Mouse (Mus musculus) midbrain, embryonic 11.5 days (tissue): Measurements from ENCODE around the gene Pafah1b3. TPM values are rescaled to one million over a fixed set of nuclear protein-coding genes. Genes with fewer than 3 reads are reported as not detected.
A peak's percentile ranks its signal among the peaks of the same experiment; 100 is the strongest.

Experiments used
- ATAC-seq: fragments of 200-750 bp; cut with Nextera tagmentation; 2 replicates; pipeline ENCODE4 v1.8.0; 2017; ENCODE audit warnings: moderate TSS enrichment, moderate library complexity; ENCODE audit not compliant: low FRiP score
- DNase-seq: peaks from one replicate; pipeline ENCODE4 v3.0.0; 2015; ENCODE audit warnings: low spot score; ENCODE audit errors: missing footprints
- H3K27ac ChIP-seq: fragments of 300-500 bp; sonication (generic); 2 replicates; pipeline ENCODE4 v1.5.1; 2014; ENCODE audit warnings: low read depth, low read length
- H3K27me3 ChIP-seq: fragments of 300-500 bp; sonication (generic); 2 replicates; pipeline ENCODE4 v1.6.1; 2014; ENCODE audit warnings: mild to moderate bottlenecking, low read length, moderate library complexity, mixed read lengths; ENCODE audit not compliant: control insufficient read depth, insufficient read depth
- H3K36me3 ChIP-seq: fragments of 300-500 bp; sonication (generic); 2 replicates; pipeline ENCODE4 v1.6.1; 2014; ENCODE audit warnings: mild to moderate bottlenecking, low read length, moderate library complexity, mixed read lengths; ENCODE audit not compliant: control insufficient read depth, insufficient read depth
- H3K4me1 ChIP-seq: fragments of 300-500 bp; sonication (generic); 2 replicates; pipeline ENCODE4 v1.6.1; 2014; ENCODE audit warnings: low read length; ENCODE audit not compliant: control insufficient read depth, insufficient read depth
- H3K4me2 ChIP-seq: fragments of 300-500 bp; sonication (generic); 2 replicates; pipeline ENCODE4 v1.6.1; 2014; ENCODE audit warnings: mild to moderate bottlenecking, moderate library complexity
- H3K4me3 ChIP-seq: fragments of 300-500 bp; sonication (generic); 2 replicates; pipeline ENCODE4 v1.5.1; 2014; ENCODE audit warnings: low read depth, low read length
- H3K9ac ChIP-seq: fragments of 300-500 bp; sonication (generic); 2 replicates; pipeline ENCODE4 v1.6.1; 2014; ENCODE audit warnings: low read length
- H3K9me3 ChIP-seq: fragments of 300-500 bp; sonication (generic); 2 replicates; pipeline ENCODE4 v1.6.1; 2016; ENCODE audit warnings: low read length; ENCODE audit not compliant: control insufficient read depth
- WGBS: fragments of 180-500 bp; shearing (Covaris S2); extraction: QIAGEN DNeasy Blood & Tissue Kit; methylation state at CpG from one replicate; pipeline ENCODE4 v1.1.7; 2014; 5-methylcytosine and 5-hydroxymethylcytosine counted together
- polyA plus RNA-seq: library from polyadenylated mRNA; unstranded; fragments of >200 nt; fragmentation: Nextera tagmentation; extraction: Ambion mirVana; gene quantifications from 2 replicates; pipeline ENCODE4 v1.2.1, GENCODE M21; 2014

The Pafah1b3 gene
- polyA plus RNA-seq, 1 experiment from 2014 or later: 332 TPM

GRCm38 (mm10) chr7:25250141-25250972 lies 47.4 kb downstream of the Pafah1b3 start, which contains the start of gene Erf:
Erf (minus strand) TSS chr7:25250761.
- peak within 1 kb of the TSS; percentile 92 for H3K4me3 ChIP-seq

GRCm38 (mm10) chr7:25249314-25250140 lies 48.3 kb downstream of the Pafah1b3 start:
- H3K27ac ChIP-seq: peak overlapping the region; percentile 88
- peak overlapping the region; percentile 92 for H3K4me3 ChIP-seq
- H3K4me1 ChIP-seq: peaks cover 35% of the 10 kb centered on the region
- H3K27me3 ChIP-seq: no peaks in the 10 kb centered on the region
- DNase-seq (peak; percentile 97), ATAC-seq (peak; percentile 73)
- no peaks in the 10 kb centered on the region for H3K9me3 ChIP-seq
- peak overlapping the region; percentile 87 for H3K9ac ChIP-seq
- H3K36me3 ChIP-seq: peaks cover 9% of the 10 kb centered on the region; the same call in 1 of the 2 replicates
- H3K4me2 ChIP-seq: peak overlapping the region; percentile 74
- under 1% methylated on average over 42 of the region's 73 CpGs for WGBS

More at GRCm38 (mm10) chr7:25250141-25250972, 47.4 kb downstream of the Pafah1b3 start, which contains the start of gene Erf:
- Histone ChIP-seq H3K9ac (peak within 1 kb of the TSS; percentile 87), H3K4me1 (peaks cover 35% of the 10 kb centered on the region), H3K27ac (peak within 1 kb of the TSS; percentile 88), H3K4me2 (peak within 1 kb of the TSS; percentile 74), H3K36me3 (peaks cover under 1% of the 10 kb centered on the region; the same call in 1 of the 2 replicates), H3K9me3 (no peaks in the 10 kb centered on the region), H3K27me3 (no peaks in the 10 kb centered on the region)
- peak; percentile 100 for DNase-seq
- WGBS: 2% methylated on average over 65 of the region's 81 CpGs
- ATAC-seq: peak; percentile 82

GRCm38 (mm10) chr7:25248846-25249313 lies 48.9 kb downstream of the Pafah1b3 start:
- Histone ChIP-seq H3K9ac (peak overlapping the region; percentile 87), H3K36me3 (peaks cover 12% of the 10 kb centered on the region; the same call in 1 of the 2 replicates), H3K4me3 (peak overlapping the region; percentile 92), H3K27me3 (no peaks in the 10 kb centered on the region), H3K27ac (peak overlapping the region; percentile 88), H3K4me1 (peaks cover 35% of the 10 kb centered on the region), H3K4me2 (peak overlapping the region; percentile 74), H3K9me3 (no peaks in the 10 kb centered on the region)
- no peak; the same call in 1 of the 2 replicates for ATAC-seq
- under 1% methylated on average over 24 of the region's 25 CpGs for WGBS
- peak; percentile 97 for DNase-seq

- DNase-seq (peak; percentile 94), ATAC-seq (peak; percentile 16; the same call in 1 of the 2 replicates)
- H3K9me3 ChIP-seq: no peaks in the 10 kb centered on the region
- H3K27me3 ChIP-seq: no peaks in the 10 kb centered on the region
- H3K4me1 ChIP-seq: peaks cover 35% of the 10 kb centered on the region
- peak overlapping the region; percentile 74 for H3K4me2 ChIP-seq
- peaks cover 12% of the 10 kb centered on the region; the same call in 1 of the 2 replicates for H3K36me3 ChIP-seq
- H3K27ac ChIP-seq: peak overlapping the region; percentile 88
- peak overlapping the region; percentile 87 for H3K9ac ChIP-seq
- WGBS: under 1% methylated on average over 18 of the region's 18 CpGs
- H3K4me3 ChIP-seq: peak overlapping the region; percentile 92
Measured at GRCm38 (mm10) chr7:25248018-25248647, 49.7 kb downstream of the Pafah1b3 start.

GRCm38 (mm10) chr7:25247498-25247897 lies 50.3 kb downstream of the Pafah1b3 start:
- Histone ChIP-seq H3K9me3 (no peaks in the 10 kb centered on the region), H3K4me1 (peaks cover 35% of the 10 kb centered on the region), H3K9ac (peak overlapping the region; percentile 87), H3K27me3 (no peaks in the 10 kb centered on the region), H3K4me2 (peak overlapping the region; percentile 74), H3K27ac (peak overlapping the region; percentile 88), H3K4me3 (peak overlapping the region; percentile 92), H3K36me3 (peaks cover 15% of the 10 kb centered on the region; the same call in 1 of the 2 replicates)
- DNase-seq (no peak), ATAC-seq (no peak)
- WGBS: 10% methylated on average over 3 of the region's 3 CpGs

GRCm38 (mm10) chr7:25246759-25247137 lies 51.0 kb downstream of the Pafah1b3 start:
- Histone ChIP-seq H3K4me2 (no peak overlapping the region; the same call in 1 of the 2 replicates), H3K36me3 (peaks cover 15% of the 10 kb centered on the region; the same call in 1 of the 2 replicates), H3K27me3 (no peaks in the 10 kb centered on the region), H3K4me3 (no peak overlapping the region), H3K9me3 (no peaks in the 10 kb centered on the region), H3K9ac (peak overlapping the region; percentile 87; the same call in 1 of the 2 replicates), H3K4me1 (peaks cover 30% of the 10 kb centered on the region), H3K27ac (no peak overlapping the region)
- DNase-seq: no peak
- ATAC-seq: no peak
- WGBS: 71% methylated on average over 4 of the region's 4 CpGs

- Histone ChIP-seq H3K9ac (no peak overlapping the region; the same call in 1 of the 2 replicates), H3K27me3 (no peaks in the 10 kb centered on the region), H3K9me3 (no peaks in the 10 kb centered on the region), H3K36me3 (peaks cover 15% of the 10 kb centered on the region; the same call in 1 of the 2 replicates), H3K27ac (no peak overlapping the region), H3K4me3 (no peak overlapping the region), H3K4me1 (peaks cover 25% of the 10 kb centered on the region), H3K4me2 (no peak overlapping the region)
- DNase-seq (no peak), ATAC-seq (no peak)
- 89% methylated on average over 20 of the region's 20 CpGs for WGBS
Measured at GRCm38 (mm10) chr7:25246079-25246758, 51.6 kb downstream of the Pafah1b3 start.
